Mouse (Mus musculus) adrenal gland, postnatal 14 days (tissue): Measurements from ENCODE around the gene Rsph6a. TPM values are rescaled to one million over a fixed set of nuclear protein-coding genes. Genes with fewer than 3 reads are reported as not detected.

Experiments used
- DNase-seq: peaks from one replicate; pipeline ENCODE4 v3.0.0; 2021; ENCODE audit warnings: mixed read lengths
- total RNA-seq: library from RNA; stranded (reverse); gene quantifications from 2 replicates; pipeline ENCODE4 v1.2.3, GENCODE M21; 2021

Rsph6a gene
- total RNA-seq, 1 experiment from 2014 or later: not detected

GRCm38 (mm10) chr7:19046286-19047069 is 8.0 kb upstream of the Rsph6a start:
- DNase-seq: peak; percentile 88

DNA sequence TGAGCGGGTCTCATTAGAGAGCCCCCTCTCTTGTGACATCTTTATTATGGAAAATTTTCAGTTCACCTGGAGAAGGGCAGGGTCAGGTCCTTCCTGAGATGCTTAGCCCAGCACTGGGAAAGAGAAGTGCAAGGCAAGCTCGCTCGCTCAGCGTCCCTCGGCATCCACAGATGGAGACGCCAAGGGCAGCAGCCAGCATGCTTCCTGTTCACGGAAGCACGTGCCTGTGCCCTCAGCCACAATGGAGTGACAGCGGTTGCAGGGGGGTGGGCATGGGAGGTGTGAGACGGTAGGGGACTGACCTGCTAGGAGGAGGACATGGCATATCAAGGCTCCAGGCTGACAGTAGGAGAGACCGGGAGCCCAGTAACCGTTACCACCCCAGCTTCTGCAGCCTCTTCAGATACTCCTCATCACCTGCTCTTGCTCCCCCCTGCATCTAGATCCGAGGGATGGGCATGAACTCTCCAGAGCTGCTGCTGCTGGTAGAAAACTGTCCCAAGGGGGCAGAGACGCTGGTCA is 6.4 kb upstream of the Rsph6a start:
- no peak for DNase-seq

GRCm38 (mm10) chr7:19049252-19049651 is 5.2 kb upstream of the Rsph6a start:
- DNase-seq: no peak

DNA sequence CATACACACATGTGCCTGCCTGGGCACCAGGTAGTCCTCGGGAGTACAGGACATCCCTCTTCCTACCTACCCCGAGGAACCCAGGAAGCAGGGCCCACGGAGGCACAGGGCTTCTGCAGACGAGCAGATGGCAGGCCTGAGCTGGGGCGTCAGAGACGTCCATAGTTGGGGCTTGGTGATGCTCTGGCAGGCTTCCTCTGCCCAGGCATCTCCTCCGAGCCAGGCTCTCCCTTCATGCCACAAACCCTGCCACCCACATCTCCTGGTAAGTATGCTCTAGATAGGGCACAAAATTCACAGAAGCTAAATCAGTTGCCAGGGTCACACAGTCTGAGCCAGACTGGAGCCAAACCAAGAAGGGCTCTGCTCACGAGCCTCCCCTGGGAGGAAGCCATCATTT is 4.3 kb upstream of the Rsph6a start:
- DNase-seq: no peak

DNA sequence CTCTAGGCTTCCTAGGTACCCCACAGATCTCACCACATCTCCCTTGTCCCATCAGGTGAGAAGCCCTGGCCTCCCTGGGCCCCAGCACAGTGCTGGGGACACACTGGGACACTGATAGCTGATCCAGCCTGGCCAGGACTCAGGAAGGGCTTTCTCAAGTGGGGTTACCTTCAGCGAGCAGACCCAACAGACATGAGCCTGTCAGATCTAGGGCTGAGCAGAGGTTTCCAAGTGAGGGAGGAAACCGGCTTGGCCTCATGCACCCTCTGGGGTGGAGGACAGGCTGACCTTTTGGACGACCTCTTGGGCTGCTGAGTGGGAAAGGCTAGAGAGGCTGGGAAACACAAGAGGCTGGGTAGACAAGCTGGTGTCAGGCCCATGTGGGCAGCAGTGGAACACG is 3.3 kb upstream of the Rsph6a start:
- no peak for DNase-seq

DNA sequence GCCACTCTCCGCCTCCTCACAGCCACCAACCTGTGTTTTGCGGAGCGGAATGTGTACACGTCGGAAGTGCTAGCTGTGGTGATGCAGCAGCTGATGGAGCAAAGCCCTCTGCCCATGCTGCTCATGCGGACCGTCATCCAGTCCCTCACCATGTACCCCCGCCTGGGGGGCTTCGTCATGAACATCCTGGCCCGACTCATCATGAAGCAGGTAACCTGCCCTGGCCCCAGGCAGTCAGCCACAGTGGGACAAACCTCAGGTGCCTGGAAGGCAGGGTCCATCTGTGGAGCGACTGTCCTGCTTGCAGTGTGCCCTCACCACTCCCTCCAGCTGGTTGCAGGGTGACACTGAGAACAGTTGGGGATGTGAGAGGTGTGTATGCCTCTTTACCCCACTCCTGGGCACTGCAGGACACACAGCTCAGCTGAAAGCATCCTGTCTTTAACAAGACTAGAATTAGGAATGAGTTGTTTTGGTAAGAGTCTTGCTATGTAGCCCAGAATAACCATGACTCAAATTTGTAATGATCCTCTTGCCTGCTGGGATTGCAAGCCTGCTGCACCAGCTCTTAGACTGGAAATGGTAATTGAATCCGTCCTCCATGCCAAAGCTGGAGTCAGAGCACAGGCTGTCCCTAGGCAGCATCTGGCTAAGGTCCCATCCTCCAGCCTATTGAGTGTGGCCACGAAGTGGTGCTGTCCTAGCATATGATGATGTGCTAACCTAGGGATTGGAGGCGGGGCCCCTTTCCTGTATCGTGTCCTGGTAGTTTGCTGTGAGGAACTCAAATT is 1.9 kb upstream of the Rsph6a start:
- DNase-seq: no peak

DNA sequence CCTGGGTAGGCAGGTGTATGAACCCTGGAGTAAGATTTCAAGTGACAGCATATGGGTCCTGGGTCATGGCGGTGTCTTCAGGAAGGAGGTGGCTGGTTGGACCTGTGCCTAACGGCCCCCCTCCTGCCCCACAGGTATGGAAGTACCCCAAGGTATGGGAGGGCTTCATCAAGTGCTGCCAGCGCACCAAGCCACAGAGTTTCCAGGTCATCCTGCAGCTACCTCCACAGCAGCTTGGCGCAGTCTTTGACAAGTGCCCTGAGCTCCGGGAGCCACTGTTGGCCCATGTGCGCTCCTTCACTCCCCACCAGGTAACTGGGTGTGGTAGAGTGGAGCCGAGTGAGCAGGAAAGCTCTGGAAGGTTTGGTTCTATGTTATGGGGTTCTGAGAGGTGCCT is 1.4 kb upstream of the Rsph6a start:
- no peak for DNase-seq

GRCm38 (mm10) chr7:19054777-19055076 is 237 bp downstream of the Rsph6a start:
- no peak for DNase-seq

GRCm38 (mm10) chr7:19055108-19055507 is 618 bp downstream of the Rsph6a start:
- no peak for DNase-seq

DNA sequence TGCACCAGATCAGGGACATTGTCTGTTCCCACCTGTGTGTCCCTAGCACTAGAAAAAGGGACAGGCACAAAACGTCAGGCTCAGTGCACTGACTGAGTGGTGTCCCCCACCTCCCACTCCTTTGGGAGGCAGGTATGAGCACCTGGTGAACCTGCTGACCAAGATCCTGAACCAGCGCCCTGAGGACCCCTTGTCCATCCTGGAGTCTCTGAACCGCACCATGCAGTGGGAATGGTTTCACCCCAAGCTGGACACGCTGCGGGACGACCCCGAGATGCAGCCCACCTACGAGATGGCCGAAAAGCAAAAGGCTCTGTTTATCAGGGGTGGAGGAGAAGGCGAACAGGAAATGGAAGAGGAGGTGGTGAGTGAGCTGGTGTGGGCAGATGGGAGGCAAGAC is 2.9 kb downstream of the Rsph6a start:
- DNase-seq: no peak

GRCm38 (mm10) chr7:19065896-19066295 is 11.4 kb downstream of the Rsph6a start:
- DNase-seq: no peak

DNA sequence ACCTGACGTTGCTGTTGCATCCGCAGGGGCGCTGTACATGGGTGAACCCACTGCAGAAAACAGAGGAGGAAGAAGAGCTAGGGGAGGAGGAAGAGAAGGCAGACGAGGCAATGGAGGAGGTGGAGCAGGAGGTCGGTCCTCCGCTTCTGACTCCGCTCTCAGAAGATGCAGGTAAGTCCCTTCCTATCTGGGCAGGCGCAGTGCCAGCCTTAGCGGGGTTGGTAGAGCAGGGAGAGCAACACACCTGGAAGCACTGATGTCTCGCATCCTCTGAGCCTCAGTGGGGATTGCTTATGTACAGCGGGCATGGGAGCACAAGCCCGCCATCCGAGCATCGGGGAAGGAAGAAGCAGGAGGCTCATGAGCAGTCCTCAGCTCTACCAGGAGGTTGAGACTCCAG is 12.6 kb downstream of the Rsph6a start:
- no peak for DNase-seq

DNA sequence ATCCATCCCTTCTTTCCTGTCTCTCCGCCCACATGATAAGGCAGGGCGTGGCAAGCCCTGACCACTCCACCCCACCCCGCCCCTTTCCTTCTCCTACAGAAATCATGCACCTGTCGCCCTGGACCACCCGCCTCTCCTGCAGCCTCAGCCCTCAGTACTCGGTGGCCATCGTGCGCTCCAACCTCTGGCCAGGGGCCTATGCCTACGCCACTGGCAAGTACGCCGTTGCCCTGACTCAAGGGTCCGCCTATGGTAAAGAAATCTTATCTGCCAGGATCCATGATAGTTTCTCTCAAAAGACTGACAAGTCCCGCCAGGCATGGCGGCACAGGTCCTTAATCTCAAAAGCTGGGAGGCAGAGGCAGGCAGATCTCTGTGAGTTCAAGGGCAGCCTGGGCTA is 13.4 kb downstream of the Rsph6a start:
- DNase-seq: no peak

- peak; percentile 81 for DNase-seq
These were observed 14.2 kb downstream of the Rsph6a start for GRCm38 (mm10) chr7:19068707-19069106.

DNA sequence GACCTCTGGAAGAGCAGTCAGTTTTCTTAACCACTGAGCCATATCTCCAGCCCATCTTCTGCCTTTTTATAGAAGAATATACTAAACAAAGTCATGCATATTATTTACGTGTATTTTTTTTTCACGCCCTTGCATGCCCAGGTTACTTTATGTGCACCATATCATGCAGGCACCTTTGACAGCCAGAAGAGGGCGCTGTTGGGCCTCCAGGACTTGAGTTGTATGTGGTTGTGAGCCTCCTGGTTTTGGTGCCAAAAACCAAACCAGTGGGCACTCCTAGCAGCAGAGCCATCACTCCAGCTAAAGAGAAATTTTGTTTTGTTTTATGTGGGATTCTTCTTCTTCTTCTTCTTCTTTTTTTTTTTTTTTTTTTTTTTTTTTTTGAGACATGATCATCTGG is 15.0 kb downstream of the Rsph6a start:
- DNase-seq: peak; percentile 65

DNA sequence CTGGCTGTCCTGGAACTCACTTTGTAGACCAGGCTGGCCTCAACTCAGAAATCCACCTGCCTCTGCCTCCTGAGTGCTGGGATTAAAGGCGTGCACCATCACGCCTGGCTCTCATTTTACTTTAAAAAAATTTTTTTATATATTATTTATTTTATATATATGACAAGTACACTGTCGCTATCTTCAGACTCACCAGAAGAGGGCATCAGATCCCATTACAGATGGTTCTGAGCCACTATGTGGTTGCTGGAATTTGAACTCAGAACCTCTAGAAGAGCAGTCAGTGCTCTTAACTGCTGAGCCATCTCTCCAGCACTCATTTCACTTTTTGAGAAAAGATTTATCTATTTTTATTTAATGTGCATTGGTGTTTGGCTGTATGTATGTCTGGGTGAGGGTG is 16.5 kb downstream of the Rsph6a start:
- peak; percentile 5 for DNase-seq

- DNase-seq: peak; percentile 71
These were observed 19.0 kb downstream of the Rsph6a start for GRCm38 (mm10) chr7:19073504-19073903.

DNA sequence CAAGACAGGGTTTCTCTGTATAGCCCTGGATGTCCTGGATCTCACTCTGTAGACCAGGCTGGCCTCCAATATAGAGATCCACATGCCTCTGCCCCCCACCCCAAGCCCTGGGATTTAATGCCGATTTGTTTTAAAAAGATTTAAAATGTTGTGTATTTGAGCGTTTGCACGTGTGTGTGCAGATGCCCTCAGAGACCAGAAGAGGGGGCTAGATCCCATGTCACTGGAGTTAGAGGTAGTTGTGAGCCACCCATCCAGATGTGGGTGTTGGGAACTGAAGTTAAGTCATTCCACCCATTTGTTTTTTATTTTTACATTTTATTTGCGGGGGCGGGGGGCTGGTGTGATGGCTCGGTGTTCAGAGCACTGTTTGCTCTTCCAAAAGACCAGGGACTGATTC is 20.0 kb downstream of the Rsph6a start:
- DNase-seq: peak; percentile 1

DNA sequence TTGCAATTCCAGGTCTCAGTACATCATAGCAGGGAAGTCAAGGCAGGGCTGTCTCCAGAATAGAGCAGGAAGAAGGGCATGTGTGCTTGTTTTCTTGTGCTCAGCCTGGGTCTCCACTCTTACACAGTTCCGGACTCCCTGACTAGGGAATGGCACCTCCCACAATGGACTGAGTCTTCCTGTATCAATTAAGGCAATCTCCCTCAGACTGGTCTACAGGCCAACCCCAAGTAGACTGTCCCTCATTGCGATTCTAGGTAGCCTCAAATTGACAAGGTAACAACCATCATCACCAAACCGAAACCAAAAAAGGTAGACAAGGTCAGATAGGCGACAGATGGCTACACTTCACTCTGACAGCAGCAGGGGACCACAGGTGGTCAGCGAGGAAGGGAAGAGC is 20.7 kb downstream of the Rsph6a start:
- no peak for DNase-seq

GRCm38 (mm10) chr7:19075723-19076585 is 21.5 kb downstream of the Rsph6a start, which contains the start of gene Dmwd:
Gene Dmwd (plus strand): TSS chr7:19076227.
- DNase-seq: peak; percentile 98

- peak; percentile 52 for DNase-seq
These were observed 22.1 kb downstream of the Rsph6a start for GRCm38 (mm10) chr7:19076586-19076991.

- DNase-seq: peak; percentile 46
These were observed 23.3 kb downstream of the Rsph6a start for GRCm38 (mm10) chr7:19077761-19078160.

DNA sequence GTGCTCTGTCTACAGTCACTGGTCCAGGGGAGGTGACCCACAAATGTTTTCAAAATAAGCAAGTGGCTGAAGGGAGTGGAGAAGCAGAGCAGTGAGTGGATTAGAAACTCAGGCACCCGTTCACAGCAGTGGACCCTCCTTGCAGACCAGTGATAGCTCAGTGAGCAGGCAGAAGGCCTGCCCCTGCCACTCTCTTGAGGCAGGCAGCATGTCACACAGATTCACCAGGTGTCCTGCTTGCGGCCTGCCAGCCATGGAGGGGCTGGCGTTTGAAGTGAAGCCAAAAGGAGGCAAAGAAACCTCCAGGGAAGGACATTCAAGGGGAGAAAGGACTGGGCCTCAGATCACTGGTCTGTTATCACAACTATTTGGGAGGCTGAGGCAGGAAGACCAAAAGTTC is 24.2 kb downstream of the Rsph6a start:
- no peak for DNase-seq
